In the genomic region with DNA sequence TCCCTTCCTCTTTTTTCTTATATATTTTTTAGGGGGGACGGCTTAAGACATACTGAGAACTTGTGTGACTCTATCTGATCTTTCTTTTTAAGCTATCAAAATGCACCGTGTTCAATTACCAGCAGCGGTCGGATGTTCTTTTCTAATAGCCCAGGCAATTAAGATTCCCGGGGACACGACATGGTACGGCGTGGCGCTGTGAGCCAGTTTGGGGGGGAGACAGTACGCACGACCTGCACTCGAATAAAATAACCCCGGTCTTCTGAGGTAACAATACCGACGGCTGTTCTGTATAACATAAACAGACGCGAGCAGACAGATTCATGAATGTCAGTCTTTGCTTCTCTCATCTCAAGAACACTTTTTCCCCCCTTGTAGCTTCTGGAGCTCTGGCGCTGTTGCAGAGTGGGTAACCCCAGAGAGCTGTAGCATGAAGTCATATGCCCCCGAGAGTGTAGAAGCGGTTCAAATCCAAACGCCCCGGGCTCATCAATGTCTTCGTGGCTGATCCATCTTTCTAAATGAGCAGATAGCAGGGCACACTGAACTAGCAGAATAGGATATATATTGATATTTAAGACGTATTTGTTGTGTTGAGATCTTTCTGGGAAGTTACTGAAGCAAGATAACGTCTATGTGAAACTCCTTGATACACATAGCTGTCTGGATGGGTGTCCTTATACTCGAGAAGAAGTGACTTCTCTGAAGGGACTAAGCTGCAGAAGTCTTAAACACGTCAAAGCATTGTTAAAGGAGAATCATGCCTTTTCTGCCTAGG, we compare ENCODE assay signal across 9 mouse cellular contexts. TPM values are rescaled to one million over a fixed set of nuclear protein-coding genes. Genes with fewer than 3 reads are reported as not detected.
A peak's percentile ranks its signal among the peaks of the same experiment; 100 is the strongest.
DNase-seq lines count a peak whose midpoint lies in the region; ATAC-seq lines count a peak whose summit lies in the region.
"Had no signal": no experiment of that assay in that cellular context is flagged by ENCODE, and none has a peak within 500 bp of the region (broad histone marks: within the 10 kb centered on the region; RNA-seq: fewer than 3 reads in every experiment).

No protein-coding gene starts in this region.

- H3K27ac ChIP-seq in liver, embryonic 13.5 days, result no peak overlapping the region

- no peak overlapping the region for H3K4me3 ChIP-seq in liver, embryonic 13.5 days (replicated peaks)
- H3K4me3 ChIP-seq: myocyte had no signal

- peak; percentile 3; the same call in 1 of the 2 replicates for ATAC-seq in frontal cortex, adult (ENCODE audit: low TSS enrichment)
- ATAC-seq in liver, embryonic 13.5 days (ENCODE audit: low read depth), result no peak

- peaks cover 53% of the 10 kb centered on the region for H3K27me3 ChIP-seq in liver, embryonic 13.5 days

- 3% methylated on average over 27 of the region's 27 CpGs for WGBS in liver, embryonic 13.5 days (ENCODE audit: insufficient replicate concordance)

- no peak overlapping the region for H3K9ac ChIP-seq in liver, embryonic 13.5 days

- H3K4me1 ChIP-seq in liver, embryonic 13.5 days (replicated peaks), result no peaks in the 10 kb centered on the region

- no peaks in the 10 kb centered on the region for H3K36me3 ChIP-seq in liver, embryonic 13.5 days

- no peak for DNase-seq in frontal cortex, postnatal 10 days (ENCODE audit: low spot score in 2 of 2)
- peak; percentile 19 to 30 for DNase-seq in right cerebral cortex, adult 2 months (ENCODE audit: low spot score in 2 of 2)
- no peak for DNase-seq in right cerebral cortex, postnatal 14 days
- DNase-seq in liver, embryonic 13.5 days, result no peak
- DNase-seq in thymus, postnatal 0 days (ENCODE audit: low spot score), result no peak
- no peak for DNase-seq in thymus, postnatal 4 days
- DNase-seq in cerebellum, adult 18-20 months, result no peak

- H3K9me3 ChIP-seq in liver, embryonic 13.5 days (replicated peaks), result no peaks in the 10 kb centered on the region

- H3K4me2 ChIP-seq in liver, embryonic 13.5 days, result peak overlapping the region; percentile 57

RNA-seq across cellular contexts. Expression of a gene that starts 0.6 kb away (rescaled TPM):
- polyA plus RNA-seq in liver, embryonic 13.5 days (2015; fragmentation: Nextera tagmentation; extraction: Ambion mirVana), result 0.08 and 0.10 TPM in 2 replicates
- polyA plus RNA-seq in thymus, postnatal 0 days (2015; fragmentation: Nextera tagmentation; extraction: Ambion mirVana), result 0.16 and 0.18 TPM in 2 replicates

Comparison
In these comparisons a context has a peak if more than half of its experiments do, and no peak if none do; other contexts are left out.
1. DNase-seq: peak in right cerebral cortex, adult 2 months (2 of 2); none in frontal cortex, postnatal 10 days (0 of 2), right cerebral cortex, postnatal 14 days (single experiment), liver, embryonic 13.5 days (single experiment), thymus, postnatal 0 days (single experiment), thymus, postnatal 4 days (single experiment) and cerebellum, adult 18-20 months (0 of 2).